Mouse (Mus musculus): ENCODE data around the gene Sbsn. TPM values are rescaled to one million over a fixed set of nuclear protein-coding genes. Genes with fewer than 3 reads are reported as not detected.

Gene Sbsn
- polyA plus RNA-seq, 1 experiment, result 17.9 TPM

Other genes starting within 250 kb of the Sbsn start
- 6.9 and 7.7 TPM in 2 replicates for gene Arhgap33, start 216.4 kb upstream of the Sbsn start, polyA plus RNA-seq (2012; rRNA removed)
- 342 and 444 TPM in 2 replicates for gene Hspb6, start 199.3 kb upstream of the Sbsn start, polyA plus RNA-seq (2012; rRNA removed)
- gene Proser3, start 199.2 kb upstream of the Sbsn start, polyA plus RNA-seq (2012; rRNA removed), result 11.0 and 12.0 TPM in 2 replicates
- gene Lin37, start 191.6 kb upstream of the Sbsn start, polyA plus RNA-seq (2012; rRNA removed), result 33.8 and 36.5 TPM in 2 replicates
- gene U2af1l4, start 188.2 kb upstream of the Sbsn start, polyA plus RNA-seq (2012; rRNA removed), result 69.1 and 74.1 TPM in 2 replicates
- gene Gm49396, start 188.1 kb upstream of the Sbsn start, polyA plus RNA-seq (2012; rRNA removed), result 2.8 and 5.1 TPM in 2 replicates
- gene Psenen, start 187.8 kb upstream of the Sbsn start, polyA plus RNA-seq (2012; rRNA removed), result 151 and 174 TPM in 2 replicates
- gene Igflr1, start 186.0 kb upstream of the Sbsn start, polyA plus RNA-seq (2012; rRNA removed), result 3.6 and 4.9 TPM in 2 replicates
- gene Kmt2b, start 162.7 kb upstream of the Sbsn start, polyA plus RNA-seq (2012; rRNA removed), result 38.3 and 40.2 TPM in 2 replicates
- gene Zbtb32, start 152.6 kb upstream of the Sbsn start, polyA plus RNA-seq (2012; rRNA removed), result 1.8 and 2.4 TPM in 2 replicates
- 2,098 and 2,832 TPM in 2 replicates for gene Upk1a, start 138.6 kb upstream of the Sbsn start, polyA plus RNA-seq (2012; rRNA removed)
- gene Cox6b1, start 125.3 kb upstream of the Sbsn start, polyA plus RNA-seq (2012; rRNA removed), result 703 and 875 TPM in 2 replicates
- gene Etv2, start 115.6 kb upstream of the Sbsn start, polyA plus RNA-seq (2012; rRNA removed), result not detected in 2 replicates
- 58.5 and 64.1 TPM in 2 replicates for gene Rbm42, start 101.2 kb upstream of the Sbsn start, polyA plus RNA-seq (2012; rRNA removed)
- gene Haus5, start 86.5 kb upstream of the Sbsn start, polyA plus RNA-seq (2012; rRNA removed), result 9.4 and 13.2 TPM in 2 replicates
- gene Pmis2, start 79.9 kb upstream of the Sbsn start, polyA plus RNA-seq (2012; rRNA removed), result not detected in 2 replicates
- not detected in 2 replicates for gene 2200002J24Rik, start 52.5 kb upstream of the Sbsn start, polyA plus RNA-seq (2012; rRNA removed)
- gene Atp4a, start 39.3 kb upstream of the Sbsn start, polyA plus RNA-seq (2012; rRNA removed), result 0.03 TPM in 1 of 2 replicates, not detected in the other
- 97.6 and 129 TPM in 2 replicates for gene Tmem147, start 21.9 kb upstream of the Sbsn start, polyA plus RNA-seq (2012; rRNA removed)
- not detected in 2 replicates for gene Gapdhs, start 7.8 kb upstream of the Sbsn start, polyA plus RNA-seq (2012; rRNA removed)
- gene Dmkn, start 12.3 kb downstream of the Sbsn start, polyA plus RNA-seq (2012; rRNA removed), result 9.8 and 16.2 TPM in 2 replicates
- 29.5 and 47.2 TPM in 2 replicates for gene Krtdap, start 36.4 kb downstream of the Sbsn start, polyA plus RNA-seq (2012; rRNA removed)
- gene Ffar2, start 72.3 kb downstream of the Sbsn start, polyA plus RNA-seq (2012; rRNA removed), result 0.46 and 0.55 TPM in 2 replicates
- gene Ffar3, start 104.7 kb downstream of the Sbsn start, polyA plus RNA-seq (2012; rRNA removed), result not detected in 2 replicates
- gene Ffar1, start 110.1 kb downstream of the Sbsn start, polyA plus RNA-seq (2012; rRNA removed), result not detected in 2 replicates
- 0.49 and 0.58 TPM in 2 replicates for gene Cd22, start 128.9 kb downstream of the Sbsn start, polyA plus RNA-seq (2012; rRNA removed)
- 0.81 and 1.1 TPM in 2 replicates for gene Mag, start 163.4 kb downstream of the Sbsn start, polyA plus RNA-seq (2012; rRNA removed)
- not detected in 2 replicates for gene Hamp2, start 173.2 kb downstream of the Sbsn start, polyA plus RNA-seq (2012; rRNA removed)
- gene Hamp, start 192.6 kb downstream of the Sbsn start, polyA plus RNA-seq (2012; rRNA removed), result not detected in 2 replicates
- 109 and 118 TPM in 2 replicates for gene Usf2, start 205.3 kb downstream of the Sbsn start, polyA plus RNA-seq (2012; rRNA removed)
- gene Lsr, start 222.0 kb downstream of the Sbsn start, polyA plus RNA-seq (2012; rRNA removed), result 38.0 and 38.9 TPM in 2 replicates
- 4.9 and 7.7 TPM in 2 replicates for gene Fam187b, start 222.3 kb downstream of the Sbsn start, polyA plus RNA-seq (2012; rRNA removed)